Mouse (Mus musculus) liver, adult (tissue): ENCODE measurements at regions not wholly inside any gene's neighbourhood (a gene's known extent, or its start where the extent isn't known, plus 50 kb on each side); places are given as distances from the start of the nearest gene placed in this dataset.

ENCODE experiments used
- GATA4 ChIP-seq: IDR thresholded peaks from 2 replicates; pipeline ENCODE4 v1.6.1; 2014; ENCODE audit warnings: mild to moderate bottlenecking, low read length; ENCODE audit not compliant: insufficient replicate concordance

DNA sequence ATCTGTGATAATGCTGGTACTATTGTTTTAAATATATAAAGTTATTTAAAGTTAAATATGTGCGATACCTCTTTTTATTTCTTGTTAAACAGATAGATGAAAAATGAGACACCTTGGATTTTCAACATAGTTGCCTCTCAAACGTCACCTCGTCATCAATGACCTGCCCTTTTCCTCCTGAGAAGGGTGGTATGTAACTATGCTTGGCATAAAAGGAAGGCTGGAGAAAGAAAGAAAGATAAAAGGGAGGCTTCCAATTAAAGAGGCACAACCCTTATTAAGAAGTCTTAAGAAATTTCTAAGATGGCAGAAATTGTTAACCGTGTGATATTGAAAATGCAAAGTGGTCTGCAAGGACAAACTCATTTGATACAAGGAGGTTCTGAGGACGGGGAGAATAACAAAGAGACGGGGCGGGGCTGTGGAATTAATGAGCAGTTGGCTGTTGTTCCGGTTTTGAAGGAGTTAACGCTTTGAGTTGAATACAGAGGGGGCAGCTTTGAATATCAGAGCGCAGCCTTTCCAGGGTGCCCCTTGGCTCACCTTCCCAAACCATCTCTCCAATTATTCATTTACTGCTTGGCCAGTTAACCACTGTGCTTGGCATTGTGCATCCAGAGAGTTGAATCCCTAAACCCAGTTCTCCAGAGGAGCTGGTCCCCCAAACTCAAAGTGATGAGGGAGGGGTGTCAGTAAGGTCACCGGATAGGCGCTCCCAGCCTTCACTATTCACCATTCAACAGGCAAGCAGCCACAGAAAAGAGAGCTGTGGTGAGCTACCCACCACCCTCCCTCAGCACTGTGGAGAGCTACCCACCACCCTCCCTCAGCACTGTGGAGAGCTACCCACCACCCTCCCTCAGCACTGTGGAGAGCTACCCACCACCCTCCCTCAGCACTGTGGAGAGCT lies 220.6 kb downstream of the Atp23 start:
- TF ChIP-seq GATA4 = no peak

DNA sequence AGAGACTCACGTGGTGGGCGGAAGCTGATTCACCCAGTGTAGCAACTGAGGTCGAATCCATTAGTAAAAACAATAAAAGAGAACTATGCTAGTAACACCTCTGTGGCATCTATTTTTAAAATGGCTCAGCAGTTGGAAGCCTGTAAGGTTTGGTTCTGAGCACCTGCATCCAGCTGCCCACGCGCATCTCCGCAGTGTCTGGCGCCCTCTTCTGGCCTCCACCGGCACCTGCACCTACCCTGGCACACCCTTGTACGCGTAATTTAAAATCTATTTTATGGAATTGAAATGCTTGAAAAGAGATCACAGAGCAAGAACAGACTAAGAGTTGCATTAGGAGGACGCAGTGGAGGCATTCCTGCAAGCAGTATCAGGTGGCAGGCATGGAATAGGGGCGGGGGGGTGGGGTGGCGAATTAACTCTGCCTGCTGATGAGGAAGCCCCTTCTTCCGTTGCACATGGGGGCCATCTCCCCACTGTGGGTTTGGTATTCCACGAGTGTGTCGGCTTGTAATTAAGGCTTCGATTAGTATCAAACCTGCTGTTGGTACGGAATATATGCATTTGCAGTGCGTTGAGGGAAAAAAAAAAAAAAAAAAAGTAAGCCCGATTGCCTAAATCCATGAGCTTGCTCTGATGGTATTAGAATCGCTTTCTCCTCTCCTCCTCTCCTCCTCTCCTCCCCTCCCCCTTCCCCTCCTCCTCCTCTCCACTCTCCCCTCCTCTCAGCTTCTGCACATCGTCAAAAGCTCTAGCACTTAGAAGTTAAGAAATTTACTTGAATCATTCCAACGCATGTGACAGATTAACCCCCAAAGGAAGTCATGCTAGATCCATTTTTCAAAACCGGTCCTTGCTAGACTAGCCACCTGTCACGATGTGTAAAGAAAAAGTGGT lies 221.7 kb downstream of the Atp23 start:
- no peak for TF ChIP-seq GATA4

DNA sequence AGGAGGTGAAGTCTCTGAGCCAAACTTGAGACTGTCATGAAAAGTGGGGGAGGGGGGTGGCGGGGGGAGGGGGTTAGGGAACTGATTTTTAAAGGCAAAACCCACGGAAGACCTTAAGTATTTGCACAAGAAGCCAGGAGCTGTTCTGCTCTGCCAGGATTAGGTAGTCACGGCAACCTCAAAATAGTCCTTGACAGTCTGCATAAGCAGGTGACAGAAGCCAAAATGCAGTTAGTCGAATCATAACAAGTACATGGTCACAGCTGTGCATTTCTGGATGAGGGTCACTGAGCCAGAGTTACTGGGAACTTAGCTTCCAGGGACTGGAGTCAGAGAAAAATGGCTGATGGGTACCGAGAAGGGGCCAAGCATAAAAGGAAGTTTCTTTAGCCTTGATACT lies 227.7 kb downstream of the Atp23 start:
- no peak for TF ChIP-seq GATA4

DNA sequence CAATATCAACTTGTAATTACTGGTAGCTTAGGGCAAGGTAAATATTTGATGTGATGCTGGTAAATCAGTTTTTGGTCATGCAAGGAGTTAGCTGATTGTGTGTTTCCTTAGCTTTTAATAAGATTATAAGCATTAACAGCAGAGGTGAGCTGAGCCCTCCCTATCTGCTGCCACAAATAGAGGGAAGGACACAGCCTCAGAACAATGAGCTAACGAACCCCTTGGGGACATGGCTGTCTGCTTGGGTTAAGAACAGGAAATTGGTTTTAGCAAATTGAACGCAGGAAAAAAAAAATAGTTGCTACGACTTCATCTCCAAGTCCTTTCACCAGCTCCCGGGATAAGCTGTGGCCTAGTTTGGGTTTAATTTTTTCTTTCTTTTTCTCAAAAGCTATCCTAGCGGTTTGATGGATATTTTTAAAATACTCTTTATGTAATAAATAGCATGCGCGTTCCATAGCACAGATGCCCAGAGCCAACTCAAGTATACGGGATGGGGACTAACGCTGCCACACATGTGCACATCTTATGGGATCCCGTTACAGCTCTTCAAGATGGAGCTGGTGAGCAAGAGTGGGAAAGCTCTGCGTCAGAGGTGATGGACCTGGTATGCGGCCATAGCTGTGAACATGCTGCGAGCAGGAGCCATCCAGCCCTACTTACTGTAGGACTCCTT lies 236.6 kb downstream of the Atp23 start:
- no peak for TF ChIP-seq GATA4

DNA sequence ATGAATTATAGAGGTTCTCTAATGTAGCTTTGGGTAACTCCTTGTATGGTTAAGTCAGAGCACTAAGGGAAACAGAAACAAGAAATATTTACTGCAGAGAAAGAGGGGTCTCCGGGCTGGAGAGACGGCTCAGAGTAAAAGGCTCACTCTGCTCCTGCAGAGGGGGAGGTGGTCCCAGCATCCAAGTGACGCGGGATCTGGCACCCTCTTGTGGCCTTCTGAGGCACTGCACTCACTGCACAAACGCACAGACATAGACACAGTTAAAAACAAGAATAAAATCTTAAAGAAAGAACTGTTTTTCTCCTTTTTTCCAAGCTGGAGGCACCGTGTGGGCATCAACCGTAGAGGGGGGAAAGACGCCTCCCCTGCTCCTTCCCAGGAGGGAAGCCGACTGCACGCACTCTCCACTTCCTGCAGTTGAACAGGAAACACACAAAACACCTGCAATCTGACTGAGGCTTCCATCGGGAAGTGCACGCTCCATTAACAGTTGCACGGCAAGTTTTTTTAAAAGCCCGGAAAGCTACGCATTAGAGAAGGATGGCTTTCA lies 237.6 kb downstream of the Atp23 start:
- TF ChIP-seq GATA4 = no peak

DNA sequence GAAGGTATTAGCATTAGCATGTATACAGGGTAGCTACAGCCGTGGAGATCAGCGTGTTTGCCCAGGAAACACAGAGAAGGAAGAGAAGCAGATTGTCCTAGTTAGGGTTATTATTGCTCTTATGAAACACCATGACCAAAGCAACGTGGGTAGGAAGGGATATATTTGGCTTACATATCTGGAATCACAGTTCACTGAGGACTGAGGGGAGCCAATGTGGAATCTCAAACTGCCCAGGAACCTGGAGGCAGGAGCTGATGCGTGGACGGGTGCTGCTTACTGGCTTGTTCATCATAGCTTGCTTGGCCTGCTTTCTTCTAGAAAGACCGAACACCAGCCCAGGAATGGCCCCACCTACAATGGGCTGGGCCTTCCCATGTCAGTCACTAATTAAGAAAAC lies 238.4 kb downstream of the Atp23 start:
- no peak for TF ChIP-seq GATA4

DNA sequence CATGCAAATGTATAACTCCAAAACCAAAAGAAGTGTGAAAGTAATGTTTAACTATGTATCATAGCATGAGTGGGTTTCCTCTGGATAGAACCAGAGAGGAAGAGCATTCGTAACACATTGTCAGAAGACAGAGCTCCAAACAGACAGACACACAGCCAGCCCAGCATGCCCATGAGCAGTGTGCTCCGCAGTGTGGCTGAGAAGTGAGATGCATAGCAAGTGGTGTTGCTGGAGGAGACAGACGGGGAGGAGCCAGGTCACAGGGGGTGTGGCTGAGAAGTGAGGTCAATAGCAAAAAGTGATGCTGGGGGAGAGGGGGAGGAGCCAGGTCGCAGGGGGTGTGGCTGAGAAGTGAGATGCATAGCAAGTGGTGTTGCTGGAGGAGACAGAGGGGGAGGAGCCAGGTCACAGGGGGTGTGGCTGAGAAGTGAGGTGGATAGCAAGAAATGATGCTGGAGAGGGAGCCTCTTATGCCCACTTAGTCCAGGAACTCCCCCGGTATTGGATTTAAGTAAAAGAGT lies 240.0 kb downstream of the Atp23 start:
- no peak for TF ChIP-seq GATA4

DNA sequence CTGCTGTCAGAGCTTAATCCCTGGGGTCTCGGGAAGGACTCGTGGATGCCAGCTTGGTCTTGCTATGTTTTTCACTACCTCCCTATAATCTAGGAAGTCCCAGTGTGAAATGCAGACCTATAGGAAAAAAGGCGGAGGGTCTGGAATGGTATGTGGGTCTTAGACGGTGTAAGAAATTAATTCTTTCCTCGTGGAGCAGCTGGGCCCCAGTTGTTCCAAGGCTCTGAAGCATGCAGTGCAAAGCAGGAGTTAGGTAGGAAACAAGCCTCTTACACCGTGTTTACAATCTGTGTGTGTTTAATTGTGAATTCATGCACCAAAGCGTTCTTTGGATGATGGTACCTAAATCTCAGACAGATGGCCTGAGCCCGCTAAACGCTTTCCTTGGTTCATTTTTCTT lies 241.1 kb downstream of the Atp23 start:
- no peak for TF ChIP-seq GATA4

DNA sequence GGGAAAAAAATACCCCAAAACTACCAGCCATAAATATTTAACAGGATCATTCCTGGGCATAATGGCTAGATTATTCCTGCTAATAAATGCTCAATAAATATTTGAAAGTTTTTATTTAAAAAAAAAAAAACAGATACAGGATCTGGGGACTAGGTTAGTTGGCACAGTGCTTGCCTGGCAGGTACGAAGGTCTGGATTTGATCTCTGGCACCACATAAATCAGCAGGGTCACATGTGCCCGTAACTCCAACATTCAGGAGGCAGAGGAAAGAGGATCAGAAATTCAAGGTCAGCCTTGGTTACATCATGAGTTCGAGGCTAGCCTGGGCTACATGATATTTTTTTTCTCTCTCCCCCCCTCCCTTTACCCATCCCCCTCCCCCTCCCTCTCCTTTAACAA lies 248.5 kb downstream of the Atp23 start:
- no peak for TF ChIP-seq GATA4

DNA sequence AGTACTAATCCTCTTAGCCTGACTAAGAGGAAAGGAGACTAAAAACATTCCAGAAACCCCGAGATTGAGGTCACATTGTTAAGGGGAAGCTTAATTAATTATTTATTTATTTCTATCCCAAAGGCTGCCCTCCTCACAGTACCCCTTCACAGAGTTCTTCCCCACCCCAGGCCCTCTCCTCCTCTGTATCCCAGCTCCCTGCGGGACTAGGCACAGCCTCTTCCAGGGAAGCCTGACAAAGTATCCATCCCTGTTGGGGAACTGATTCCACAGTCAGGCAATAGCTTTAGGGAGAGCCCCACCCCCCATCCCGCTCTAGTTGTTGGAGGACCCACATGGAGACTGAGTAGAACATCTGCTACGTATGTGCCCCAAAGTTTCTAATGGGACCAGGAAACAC lies 254.6 kb downstream of the Atp23 start:
- no peak for TF ChIP-seq GATA4

DNA sequence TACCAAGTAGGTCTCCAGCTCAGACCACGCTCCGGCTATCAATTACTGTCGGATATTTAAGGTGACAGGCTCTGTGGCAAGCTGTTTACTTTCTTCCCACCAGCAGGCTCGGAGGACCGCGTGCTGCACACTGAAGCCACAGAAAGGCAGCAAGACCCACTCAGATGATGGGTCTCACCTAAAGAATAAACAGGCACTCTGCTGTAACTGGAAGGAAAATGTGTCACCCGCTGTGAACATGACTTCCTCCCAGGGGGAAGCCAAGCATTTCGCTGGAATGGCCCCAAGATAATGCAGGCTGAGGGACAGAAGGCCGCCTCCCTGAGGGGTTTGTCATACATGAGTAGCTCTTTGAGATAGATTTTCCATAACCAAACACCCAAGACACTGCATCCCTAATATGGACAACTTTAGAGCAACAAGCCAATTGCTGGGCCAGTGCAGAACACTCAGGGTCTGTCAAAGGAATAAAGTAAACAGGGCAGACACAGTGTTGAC lies 259.3 kb downstream of the Atp23 start:
- TF ChIP-seq GATA4 = no peak

DNA sequence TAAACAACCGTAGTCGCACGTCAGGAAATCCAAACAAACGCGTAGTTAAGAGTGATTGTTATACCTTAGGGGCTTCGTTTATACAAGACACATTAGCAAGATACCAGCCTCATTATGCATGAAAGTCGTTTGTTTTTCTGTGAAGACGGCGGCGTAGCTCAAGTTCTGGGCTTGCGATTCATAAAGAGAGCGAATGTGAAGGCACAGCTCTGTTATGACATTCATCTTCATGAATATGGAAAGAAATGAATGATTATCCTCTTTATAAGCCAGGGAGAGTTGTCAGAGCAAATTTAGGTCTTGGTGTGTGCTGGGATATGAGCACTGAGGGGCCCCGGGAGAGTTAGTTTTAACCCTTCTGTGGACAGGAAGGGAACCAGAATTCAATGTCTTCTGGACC lies 266.4 kb downstream of the Atp23 start:
- no peak for TF ChIP-seq GATA4

DNA sequence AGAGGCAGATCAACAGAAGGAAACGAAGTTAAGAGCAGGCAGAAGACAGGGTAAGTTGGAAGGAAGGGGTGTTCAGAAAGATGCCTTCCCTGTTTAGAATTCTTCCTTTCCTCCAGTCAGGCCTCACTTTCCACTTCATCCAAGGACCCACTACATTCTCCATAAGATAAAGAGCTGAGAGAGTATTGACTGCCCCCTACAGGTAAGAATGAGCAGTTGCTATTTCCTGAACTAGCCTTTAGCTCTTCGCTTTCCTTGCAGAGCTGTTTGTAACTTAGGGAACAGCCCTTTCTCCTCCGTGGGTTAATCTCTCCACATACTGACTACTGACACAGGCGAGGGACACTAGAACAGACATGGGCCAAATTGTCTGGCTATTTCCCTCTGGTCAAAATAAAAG lies 273.1 kb downstream of the Atp23 start:
- TF ChIP-seq GATA4 = no peak

DNA sequence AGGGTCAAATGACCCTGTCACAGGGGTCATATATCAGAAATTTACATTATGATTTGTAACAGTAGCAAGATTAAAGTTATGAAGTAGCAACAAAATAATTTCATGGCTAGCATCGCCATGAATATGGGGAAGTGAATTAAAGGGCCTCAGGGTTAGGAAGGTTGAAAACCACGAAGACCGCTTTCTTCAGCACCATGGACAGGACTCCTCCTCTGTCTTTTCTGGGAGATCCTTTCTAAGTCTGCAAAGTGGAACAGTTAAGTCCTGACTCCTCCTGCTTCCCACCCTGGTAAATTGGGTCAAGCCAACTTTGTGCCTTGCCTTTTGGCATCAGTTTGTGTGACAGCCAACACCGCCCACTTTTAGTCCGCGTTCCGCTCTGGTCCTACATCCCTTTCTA lies 275.7 kb downstream of the Atp23 start:
- TF ChIP-seq GATA4 = no peak

DNA sequence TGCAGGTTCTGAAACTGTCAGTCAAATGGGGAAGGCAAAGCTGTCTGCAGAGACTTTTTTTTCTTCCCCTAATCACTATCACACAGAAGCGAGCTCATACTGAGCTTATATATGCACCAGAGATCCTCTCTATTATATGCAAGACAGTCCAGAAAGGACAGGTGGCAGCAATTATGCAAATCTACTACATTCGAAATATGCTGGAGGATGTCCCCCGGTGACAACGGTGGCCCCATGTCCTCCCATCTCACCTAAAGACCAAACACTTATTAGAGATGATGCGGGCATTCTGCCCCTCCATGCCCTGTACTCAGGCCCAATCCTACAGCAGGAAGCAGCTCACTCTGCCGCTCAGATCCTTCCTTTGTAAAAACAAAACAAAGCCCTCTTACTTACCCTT lies 280.4 kb downstream of the Atp23 start:
- TF ChIP-seq GATA4 = no peak
